Mouse (Mus musculus) activated CD4-positive, CD25-positive, alpha-beta regulatory T cell, adult 4 months (primary cell): Measurements from ENCODE around the gene Wee2. TPM values are rescaled to one million over a fixed set of nuclear protein-coding genes. Genes with fewer than 3 reads are reported as not detected.

Experiments used
- ATAC-seq: one replicate; pipeline ENCODE4 v1.8.0; 2017
- polyA plus RNA-seq, 2 experiments: library from polyadenylated mRNA; unstranded; fragments of 100-300 nt; shearing (Covaris generic); gene quantifications; one replicate each; pipeline ENCODE4 v1.2.1; 2017

The Wee2 gene
- polyA plus RNA-seq, result under 1 TPM; 0.15 TPM

DNA sequence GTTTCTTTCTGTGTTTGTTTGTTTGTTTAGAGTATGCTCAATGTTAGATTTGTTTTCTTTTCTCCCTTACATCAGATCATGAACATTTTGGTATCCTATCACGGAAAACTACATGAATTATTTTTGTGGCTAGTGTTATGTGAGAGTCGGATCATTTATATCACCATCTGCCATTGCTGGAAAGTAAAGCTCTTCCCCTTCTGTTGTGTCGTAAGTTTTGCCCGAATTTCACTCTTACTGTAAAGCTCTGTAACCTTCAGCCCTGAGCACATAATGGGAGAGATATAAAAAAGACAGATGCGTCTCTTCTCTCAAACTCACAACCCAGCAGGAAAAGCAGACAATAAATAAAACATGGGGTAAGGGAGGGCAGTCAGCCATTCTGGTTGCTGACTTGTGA, at the start of gene Wee2:
Gene Wee2, plus strand, starts transcription at position 153 of the 400 bp plus-strand sequence.
- ATAC-seq, result no peak

GRCm38 (mm10) chr6:40390975-40391374, 47.9 kb upstream of the Wee2 start:
- ATAC-seq, result no peak

GRCm38 (mm10) chr6:40393213-40393612, 45.7 kb upstream of the Wee2 start:
- ATAC-seq, result no peak

- no peak for ATAC-seq
Measured at GRCm38 (mm10) chr6:40402031-40402430, 36.9 kb upstream of the Wee2 start.

DNA sequence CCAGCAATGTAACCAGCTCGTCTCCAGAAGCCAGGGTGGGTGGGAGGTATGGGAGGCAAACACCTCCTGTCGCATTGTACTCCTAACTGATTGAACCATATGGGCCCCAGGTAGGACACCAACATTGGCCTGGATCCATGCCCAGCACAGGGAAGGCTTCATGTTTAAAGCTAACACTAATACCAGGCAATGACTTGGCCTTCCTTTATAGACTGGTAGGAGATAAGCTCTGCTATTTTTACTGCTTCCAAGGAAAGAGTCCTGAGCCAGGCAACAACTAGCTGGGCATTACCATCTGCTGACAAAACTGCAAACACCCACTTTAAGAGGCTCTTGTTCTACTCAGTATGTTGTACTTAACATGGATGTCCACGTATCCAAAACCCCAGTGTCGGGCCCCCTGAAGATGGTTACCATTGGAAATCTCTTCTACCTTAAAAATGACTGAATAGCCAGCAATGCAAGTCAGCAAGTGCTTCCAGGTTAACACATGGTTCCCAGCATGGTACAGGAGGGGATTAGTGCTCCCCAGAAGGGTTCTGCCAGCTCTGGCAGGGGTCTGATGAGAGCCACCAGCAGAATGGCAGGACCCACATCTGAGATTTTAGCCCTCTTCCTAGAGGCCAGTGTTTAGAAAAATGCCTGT, 35.1 kb upstream of the Wee2 start:
- no peak for ATAC-seq

DNA sequence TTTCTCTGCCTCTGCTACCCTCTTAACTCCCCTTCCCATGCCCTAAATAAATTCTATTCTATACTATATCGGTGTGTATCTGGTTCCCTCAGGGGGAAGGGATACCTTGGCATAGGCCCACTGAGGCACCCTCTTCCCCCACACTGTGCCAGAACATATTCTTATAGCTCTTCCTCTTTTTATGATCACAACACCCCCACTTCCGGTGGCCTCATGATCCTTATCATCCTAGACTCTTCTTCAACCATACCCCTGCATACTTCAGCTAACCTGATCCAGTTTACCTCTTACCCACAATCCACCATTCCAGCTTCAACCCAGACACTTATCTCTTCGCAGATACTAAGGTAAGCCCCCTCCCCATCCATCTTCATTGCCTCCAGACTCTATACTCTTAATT, 27.8 kb upstream of the Wee2 start:
- no peak for ATAC-seq

DNA sequence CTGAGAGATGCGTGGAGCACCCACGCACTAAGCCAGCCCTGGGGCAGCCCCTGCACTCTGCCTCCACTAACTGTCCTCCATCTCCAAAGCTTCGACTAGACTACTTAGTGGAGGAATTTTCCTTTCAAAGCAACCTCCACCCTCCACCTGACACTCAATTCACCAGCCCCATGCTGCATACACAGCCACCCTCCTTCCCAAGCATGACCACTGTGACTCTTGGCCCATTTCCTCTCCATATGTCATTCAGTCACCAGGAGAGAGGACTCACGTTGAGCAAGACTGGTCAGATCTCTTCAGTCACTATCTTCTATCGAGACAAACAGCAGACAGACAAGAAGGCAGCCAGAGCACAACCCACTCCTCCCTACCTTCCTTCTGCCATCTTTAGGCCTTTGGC, 25.8 kb upstream of the Wee2 start:
- no peak for ATAC-seq

DNA sequence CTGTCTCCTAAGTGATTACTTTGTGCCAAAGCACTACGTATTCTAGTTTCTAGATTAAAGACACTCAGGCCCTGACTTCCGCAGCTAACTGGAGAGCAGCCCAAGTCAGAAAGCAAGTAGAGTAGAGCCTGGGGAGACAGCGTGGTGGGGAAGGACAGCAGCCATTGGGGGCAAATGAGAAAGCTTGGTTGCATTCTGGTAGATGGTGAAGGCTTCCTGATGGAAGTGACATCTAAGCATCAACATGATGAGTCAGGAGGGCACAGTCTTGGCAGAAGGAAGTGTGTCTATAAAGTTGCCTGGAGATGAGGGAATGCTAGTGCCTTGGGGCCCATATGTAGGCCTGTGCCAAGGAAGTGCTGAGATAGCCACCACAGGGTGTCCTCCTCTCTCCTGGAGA, 25.3 kb upstream of the Wee2 start:
- no peak for ATAC-seq

DNA sequence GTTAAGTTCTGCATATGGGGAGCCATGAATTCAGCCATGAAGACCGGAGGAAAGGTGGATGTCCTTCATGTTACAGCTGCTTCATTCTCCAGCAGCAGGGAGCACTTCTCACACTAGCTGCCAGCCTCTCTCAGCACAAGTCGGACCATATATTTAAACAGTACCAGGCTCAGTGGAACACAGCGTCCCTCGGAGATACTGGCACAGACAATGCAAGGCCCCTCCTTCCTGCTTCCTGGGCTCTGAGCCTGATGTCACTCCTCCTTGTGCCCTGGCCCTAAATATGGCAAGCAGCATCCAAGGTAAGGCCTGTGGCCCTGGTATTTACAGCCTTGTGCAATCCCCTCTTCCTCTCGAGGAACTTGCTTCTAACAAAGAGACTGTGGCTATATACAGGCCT, 23.1 kb upstream of the Wee2 start:
- no peak for ATAC-seq

DNA sequence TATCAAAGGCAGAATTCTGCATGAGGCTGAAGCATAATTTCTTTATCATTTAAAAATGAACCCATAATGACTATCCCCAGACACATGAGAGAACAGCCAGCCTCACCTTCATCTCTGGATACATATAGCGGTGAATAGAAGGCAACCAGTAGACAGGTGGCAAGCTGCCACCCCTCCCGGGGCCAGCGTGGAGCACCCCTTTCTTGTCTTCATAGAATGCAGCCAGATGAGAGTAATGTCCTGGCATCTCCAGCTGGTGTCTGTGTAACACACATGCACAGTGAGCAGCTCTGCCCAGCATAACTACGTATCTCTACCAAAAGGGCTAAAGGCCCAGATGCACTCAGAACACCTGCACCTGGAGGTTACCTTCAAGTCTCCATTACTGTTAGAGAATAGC, 20.5 kb upstream of the Wee2 start:
- ATAC-seq, result no peak

DNA sequence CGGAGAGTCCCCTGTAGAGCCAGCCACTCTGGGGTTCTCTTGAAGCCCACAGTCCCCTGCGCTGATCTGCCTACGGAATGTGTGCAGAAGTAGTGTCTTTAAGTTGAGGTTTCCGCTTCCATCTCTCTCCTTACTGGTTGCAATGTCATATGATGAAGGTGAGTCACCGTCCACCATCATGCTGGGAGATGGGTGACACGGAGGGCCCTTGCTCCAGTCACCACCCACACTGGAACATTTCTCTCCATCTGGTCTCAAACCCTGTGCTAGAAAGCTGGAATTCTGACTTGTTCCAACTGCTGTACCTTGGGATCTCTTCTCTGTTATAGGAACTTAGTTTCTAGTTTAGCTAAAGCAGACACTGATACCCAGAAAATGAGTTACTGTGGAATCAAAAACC, 17.8 kb upstream of the Wee2 start:
- ATAC-seq, result no peak

DNA sequence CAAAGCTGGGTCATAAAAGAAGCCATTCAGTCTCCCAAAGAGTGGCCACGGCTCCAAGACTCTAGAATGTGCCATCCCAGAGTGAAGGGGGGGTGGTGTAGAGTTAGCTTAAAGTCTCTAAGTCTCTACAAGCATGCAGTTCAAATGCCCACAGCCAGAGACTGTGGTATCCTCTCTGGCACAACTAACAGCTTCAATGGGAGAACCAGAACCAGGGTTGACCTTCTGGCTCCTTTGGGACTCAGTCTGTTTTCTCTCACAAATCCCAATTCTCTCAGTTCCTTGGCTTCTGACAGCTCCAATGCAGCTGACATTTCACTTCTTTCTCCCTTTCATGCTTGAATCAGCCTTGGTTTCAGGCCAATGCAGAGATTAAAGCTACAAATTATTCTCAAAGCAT, 15.9 kb upstream of the Wee2 start:
- ATAC-seq, result no peak

- ATAC-seq, result peak; percentile 86
Measured at GRCm38 (mm10) chr6:40423774-40424173, 15.1 kb upstream of the Wee2 start.

GRCm38 (mm10) chr6:40427441-40427840, 11.4 kb upstream of the Wee2 start:
- no peak for ATAC-seq

GRCm38 (mm10) chr6:40428696-40429095, 10.2 kb upstream of the Wee2 start:
- no peak for ATAC-seq

- no peak for ATAC-seq
Measured at GRCm38 (mm10) chr6:40429521-40429931, 9.4 kb upstream of the Wee2 start.

GRCm38 (mm10) chr6:40430251-40430650, 8.6 kb upstream of the Wee2 start:
- peak; percentile 70 for ATAC-seq

GRCm38 (mm10) chr6:40430878-40431277, 8.0 kb upstream of the Wee2 start:
- no peak for ATAC-seq

DNA sequence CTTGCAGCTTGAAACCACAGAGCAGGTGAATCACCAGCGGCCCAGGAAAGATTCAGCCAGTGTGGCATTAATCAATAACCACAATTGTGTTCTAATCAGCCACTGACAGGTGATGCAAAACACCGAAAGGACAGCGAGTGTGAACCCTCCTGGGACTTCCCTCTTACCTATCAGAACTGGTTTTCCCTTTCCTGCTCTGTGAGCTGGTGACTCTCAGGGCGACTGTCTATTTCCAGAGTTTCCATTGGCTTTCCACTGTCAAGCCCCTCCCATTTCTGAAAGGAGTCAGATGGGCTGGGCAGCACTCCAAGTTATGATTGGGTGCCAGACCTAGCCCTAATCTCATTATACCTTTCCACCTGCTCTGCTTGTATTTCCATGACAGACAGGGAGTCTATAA, 7.5 kb upstream of the Wee2 start:
- no peak for ATAC-seq

DNA sequence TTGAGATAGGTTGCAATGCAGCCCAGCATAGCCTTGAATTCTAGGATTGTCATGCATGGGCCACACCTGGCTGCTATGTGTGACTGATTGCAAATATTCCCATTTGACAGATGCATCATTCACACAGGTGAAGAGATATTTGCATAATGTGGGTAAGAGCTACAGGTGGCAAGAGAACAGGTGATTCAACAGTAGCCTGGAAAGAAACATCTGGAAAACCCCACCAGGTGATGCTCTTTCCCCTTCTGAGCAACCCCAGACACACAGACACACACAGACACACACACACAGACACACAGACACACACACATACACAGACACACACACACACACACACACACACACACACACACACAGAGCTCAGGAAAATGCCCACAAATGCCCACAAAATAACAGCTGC, 7.1 kb upstream of the Wee2 start:
- ATAC-seq, result no peak

DNA sequence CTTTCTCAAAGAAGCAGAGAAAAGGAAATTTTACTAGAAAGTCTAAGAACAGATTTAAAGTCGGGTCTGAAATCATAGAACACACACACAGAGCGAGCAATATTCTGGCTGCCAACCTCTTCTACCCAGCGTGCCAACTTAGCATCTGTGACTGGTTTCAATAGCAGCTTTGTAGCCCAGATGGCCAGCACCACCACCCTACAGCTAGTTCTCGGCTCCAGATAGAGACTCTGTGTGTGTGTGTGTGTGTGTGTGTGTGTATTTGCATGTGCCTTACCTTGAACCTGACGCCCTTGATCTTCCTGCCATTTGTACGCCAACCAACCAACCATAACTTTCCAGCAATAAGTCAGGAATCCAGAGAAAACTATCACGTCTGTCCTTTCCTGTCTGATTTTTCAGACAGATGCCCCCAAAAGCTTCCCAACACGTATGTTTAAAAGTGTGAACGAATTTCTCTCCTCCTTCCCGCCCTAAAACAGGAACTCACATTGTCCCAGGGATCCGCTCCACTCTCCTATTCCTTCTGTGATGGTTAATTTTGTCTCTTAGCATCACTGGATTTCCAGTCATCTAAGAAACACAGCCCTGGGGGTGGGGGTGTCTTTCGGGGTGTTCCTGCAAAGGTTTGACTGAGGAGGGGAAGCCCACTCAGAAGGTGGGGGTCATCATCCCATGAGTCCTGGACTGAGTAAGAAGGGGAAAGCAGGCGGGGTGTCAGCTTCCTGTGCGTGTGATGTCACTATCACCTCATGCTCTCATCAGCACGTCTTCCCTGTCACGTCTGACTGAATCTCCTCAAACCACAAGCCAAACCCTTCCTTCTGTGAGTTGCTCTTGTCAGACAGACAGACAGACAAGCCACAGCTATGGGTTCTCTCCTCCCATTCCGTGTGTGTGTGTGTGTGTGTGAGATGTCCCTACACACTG, 6.3 kb upstream of the Wee2 start:
- no peak for ATAC-seq

- no peak for ATAC-seq
Measured at GRCm38 (mm10) chr6:40434697-40435096, 4.2 kb upstream of the Wee2 start.

DNA sequence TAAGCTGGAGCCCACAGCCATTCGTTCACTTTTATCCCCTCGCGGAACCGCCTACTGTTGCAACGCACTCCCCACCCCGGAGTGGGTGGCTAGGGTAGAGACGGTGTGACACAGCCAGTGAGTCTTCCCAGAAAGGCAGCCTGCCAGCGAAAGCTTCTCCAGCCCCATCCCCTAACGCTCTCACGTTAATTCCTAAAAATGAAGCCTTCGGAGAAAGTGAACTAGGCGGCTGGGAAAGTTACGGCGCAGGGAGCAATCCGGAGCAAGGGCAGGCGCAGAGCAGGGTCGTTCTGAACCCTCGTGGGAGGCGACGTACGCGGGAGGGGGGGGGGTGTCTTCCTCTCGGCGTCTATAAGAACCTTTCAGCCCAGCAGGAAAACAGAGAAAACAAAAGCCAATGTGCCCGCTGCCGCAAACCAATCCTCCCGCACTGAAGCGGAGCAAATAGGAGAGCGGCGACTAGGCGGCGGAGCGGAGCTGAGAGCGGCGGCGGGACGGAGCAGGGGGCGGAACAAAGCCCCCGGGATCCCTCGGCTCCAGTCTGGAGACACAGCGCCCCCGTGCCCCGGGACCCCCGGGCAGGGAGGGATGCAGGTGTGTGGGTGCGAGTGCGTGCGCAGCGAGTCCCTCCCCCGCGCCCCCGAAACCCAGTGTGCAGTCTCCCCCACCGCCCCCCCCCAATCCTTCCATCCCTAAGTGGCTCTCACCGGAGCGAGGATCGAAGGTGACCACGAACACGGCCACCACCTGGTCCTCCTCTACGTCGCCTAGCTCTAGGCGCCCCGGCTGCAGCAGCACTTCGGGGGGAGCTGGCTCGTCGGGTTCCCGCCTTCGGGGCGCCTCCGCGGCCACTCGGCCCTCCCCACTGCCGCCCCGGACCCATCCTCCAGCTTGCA, 3.5 kb upstream of the Wee2 start:
- peak; percentile 6 for ATAC-seq
